Mouse (Mus musculus) forebrain, embryonic 13.5 days (tissue): ENCODE measurements around the gene Zfhx2. TPM values are rescaled to one million over a fixed set of nuclear protein-coding genes. Genes with fewer than 3 reads are reported as not detected.

Experiments
- ATAC-seq: fragments of 200-750 bp; cut with Nextera tagmentation; 2 replicates; pipeline ENCODE4 v1.8.0; 2017
- H3K27ac ChIP-seq: fragments of 300-500 bp; sonication (generic); 2 replicates; pipeline ENCODE4 v1.5.1; 2015; ENCODE audit warnings: inconsistent platforms, mild to moderate bottlenecking, moderate library complexity
- H3K27me3 ChIP-seq: fragments of 300-500 bp; sonication (generic); 2 replicates; pipeline ENCODE4 v1.6.1; 2015; ENCODE audit warnings: mild to moderate bottlenecking, inconsistent platforms
- H3K36me3 ChIP-seq: fragments of 300-500 bp; sonication (generic); 2 replicates; pipeline ENCODE4 v1.6.1; 2015; ENCODE audit warnings: mild to moderate bottlenecking, inconsistent platforms; ENCODE audit not compliant: poor library complexity, severe bottlenecking
- H3K4me1 ChIP-seq: fragments of 300-500 bp; sonication (generic); 2 replicates; pipeline ENCODE4 v1.6.1; 2015; ENCODE audit warnings: inconsistent platforms
- H3K4me2 ChIP-seq: fragments of 300-500 bp; sonication (generic); 2 replicates; pipeline ENCODE4 v1.6.1; 2015; ENCODE audit warnings: inconsistent platforms, mild to moderate bottlenecking, moderate library complexity
- H3K4me3 ChIP-seq: fragments of 300-500 bp; sonication (generic); 2 replicates; pipeline ENCODE4 v1.5.1; 2015; ENCODE audit warnings: mild to moderate bottlenecking, inconsistent platforms
- H3K9ac ChIP-seq: fragments of 300-500 bp; sonication (generic); 2 replicates; pipeline ENCODE4 v1.6.1; 2015; ENCODE audit warnings: mild to moderate bottlenecking, inconsistent platforms
- H3K9me3 ChIP-seq: fragments of 300-500 bp; sonication (generic); replicated peaks from 2 replicates; pipeline ENCODE4 v1.6.1; 2016; ENCODE audit warnings: inconsistent platforms
- WGBS: fragments of 180-500 bp; shearing (Covaris S2); methylation state at CpG from one replicate; pipeline ENCODE4 v1.1.7; 2015; 5-methylcytosine and 5-hydroxymethylcytosine counted together
- polyA plus RNA-seq: library from polyadenylated mRNA; unstranded; fragments of >200 nt; fragmentation: Nextera tagmentation; extraction: Ambion mirVana; gene quantifications from 2 replicates; pipeline ENCODE4 v1.2.1, GENCODE M21; 2015

The Zfhx2 gene
- polyA plus RNA-seq, 1 experiment from 2014 or later, result 28.0 TPM

DNA sequence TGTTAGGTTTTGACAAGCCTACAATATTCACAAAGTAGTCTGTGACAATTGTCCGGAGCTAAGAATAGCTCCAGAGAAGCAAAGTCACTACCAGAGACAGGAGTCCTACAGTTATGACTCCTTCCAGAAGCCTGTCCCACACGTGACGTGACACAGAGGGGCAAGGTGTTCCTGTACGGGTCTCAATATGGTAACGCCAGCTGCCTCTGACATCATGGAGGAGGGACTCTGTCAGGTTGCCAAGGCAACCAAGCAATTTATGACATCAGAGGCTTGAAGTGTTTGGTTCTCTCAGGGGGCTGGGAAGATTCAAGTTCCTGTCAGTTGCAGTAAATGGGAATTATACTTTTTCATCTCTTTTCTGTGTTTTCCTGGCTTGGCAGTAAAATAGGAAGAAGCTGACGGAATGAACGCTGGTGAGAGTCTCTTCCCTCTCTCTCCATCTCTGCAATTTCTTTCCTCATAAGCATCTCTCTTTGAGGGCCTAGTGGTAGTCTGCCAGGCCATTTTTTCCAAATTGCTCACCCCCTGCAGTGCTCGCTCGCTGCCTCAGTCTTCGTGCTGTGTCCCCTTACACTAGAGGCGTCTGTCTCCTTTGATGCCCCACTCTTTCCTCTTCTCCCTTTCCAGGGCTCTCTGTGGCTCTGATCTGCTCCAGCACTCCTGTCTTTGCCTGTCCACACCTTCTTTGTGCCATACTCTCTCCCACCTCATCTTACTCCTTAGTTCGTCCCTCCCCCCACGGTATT is 2.8 kb downstream of the Zfhx2 start:
- WGBS, result 53% methylated on average over 13 of the region's 13 CpGs
- no peak for ATAC-seq
- H3K27me3 ChIP-seq, result no peaks in the 10 kb centered on the region
- no peaks in the 10 kb centered on the region for H3K36me3 ChIP-seq
- H3K9ac ChIP-seq, result peak overlapping the region; percentile 97
- peak overlapping the region; percentile 36 for H3K27ac ChIP-seq
- H3K4me2 ChIP-seq, result peak overlapping the region; percentile 84
- H3K9me3 ChIP-seq, result no peaks in the 10 kb centered on the region
- H3K4me3 ChIP-seq, result peak overlapping the region; percentile 83
- peaks cover 71% of the 10 kb centered on the region for H3K4me1 ChIP-seq

DNA sequence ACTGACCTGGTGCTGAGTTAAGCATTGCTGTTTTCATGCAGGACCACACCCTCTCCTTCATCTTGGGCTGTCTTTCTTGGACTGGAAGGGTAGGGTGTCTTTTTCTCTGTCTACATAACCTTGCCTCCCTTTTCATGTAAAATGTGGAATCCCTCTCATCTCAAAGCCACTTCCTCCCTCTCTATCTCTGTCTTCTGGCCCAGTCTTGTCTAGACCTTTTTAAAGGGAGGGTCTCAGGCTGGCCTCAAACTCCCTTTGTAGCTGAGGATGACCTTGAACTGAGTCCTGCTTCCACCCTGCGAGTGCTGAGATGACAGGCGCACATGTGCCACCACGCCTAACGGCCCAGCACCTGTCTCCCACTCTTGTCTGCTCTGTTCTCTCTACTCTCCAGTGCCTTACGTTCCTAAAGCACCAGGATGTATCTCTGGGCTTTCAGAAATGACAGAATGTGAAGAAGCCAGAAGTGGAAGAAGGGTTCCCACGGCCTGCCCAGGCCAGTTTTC is 6.1 kb downstream of the Zfhx2 start:
- H3K27ac ChIP-seq, result peak overlapping the region; percentile 64; the same call in 1 of the 2 replicates
- WGBS, result 87% methylated on average over 6 of the region's 6 CpGs
- H3K4me1 ChIP-seq, result peaks cover 69% of the 10 kb centered on the region
- peak overlapping the region; percentile 24; the same call in 1 of the 2 replicates for H3K4me2 ChIP-seq
- H3K9ac ChIP-seq, result no peak overlapping the region
- H3K36me3 ChIP-seq, result peaks cover 14% of the 10 kb centered on the region
- H3K4me3 ChIP-seq, result no peak overlapping the region
- H3K27me3 ChIP-seq, result no peaks in the 10 kb centered on the region
- no peaks in the 10 kb centered on the region for H3K9me3 ChIP-seq
- ATAC-seq, result no peak

DNA sequence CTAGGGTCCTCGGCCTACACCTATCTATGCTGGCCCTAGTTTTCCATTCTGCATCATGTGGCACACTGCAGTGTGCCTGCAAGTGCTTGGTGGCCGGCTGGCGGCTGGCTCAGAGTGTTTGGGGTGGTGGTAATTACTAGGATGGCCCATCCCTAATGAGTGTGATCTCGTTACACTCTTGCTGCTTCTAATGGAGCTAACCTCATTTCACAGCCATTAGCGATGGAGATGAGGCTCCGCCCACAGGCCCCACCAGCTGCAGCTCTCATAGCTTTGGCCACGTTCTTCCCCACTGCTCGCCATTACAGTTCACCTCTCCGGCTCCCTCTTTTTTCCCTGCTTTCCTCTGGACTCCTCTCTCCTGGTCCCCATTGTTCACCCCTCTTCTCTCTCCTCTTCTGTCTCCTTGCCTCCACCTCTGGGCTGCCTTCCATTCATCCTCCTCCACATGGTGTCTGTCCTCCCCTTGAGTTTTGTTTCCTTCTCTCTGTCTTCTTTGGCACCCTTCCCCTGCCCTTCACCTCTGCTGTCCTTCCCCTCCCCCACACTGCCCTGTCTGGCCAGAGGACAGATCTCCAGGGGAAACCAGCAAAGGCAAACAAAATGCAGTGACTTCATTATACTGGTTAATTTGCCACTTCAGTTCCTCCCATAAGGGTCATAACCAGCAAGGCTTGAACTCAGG is 6.7 kb downstream of the Zfhx2 start:
- Histone ChIP-seq H3K4me1 (peaks cover 68% of the 10 kb centered on the region), H3K27ac (peak overlapping the region; percentile 64)
- peak; percentile 50 for ATAC-seq

DNA sequence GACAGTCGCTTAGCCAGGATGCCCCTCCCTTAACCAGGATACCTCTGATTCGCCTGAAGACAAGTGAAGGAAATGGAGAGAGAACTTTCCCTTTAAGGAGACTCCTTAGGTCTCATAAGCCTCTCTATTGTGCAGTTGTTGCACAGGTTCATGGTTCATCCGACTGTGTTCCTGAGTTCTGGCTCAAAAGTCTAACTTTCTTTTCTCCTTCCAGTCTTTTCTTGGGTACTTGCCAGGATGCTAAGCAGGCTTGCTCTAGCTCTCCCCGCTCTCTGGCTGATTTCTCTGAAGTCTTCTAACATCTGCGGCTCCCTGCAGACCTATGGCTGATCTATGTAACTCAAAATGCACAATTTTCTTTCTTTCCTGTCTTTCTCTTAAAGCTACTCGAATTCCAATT is 8.6 kb downstream of the Zfhx2 start:
- H3K27ac ChIP-seq, result no peak overlapping the region
- WGBS, result 75% methylated on average over 6 of the region's 6 CpGs
- ATAC-seq, result no peak
- H3K9me3 ChIP-seq, result no peaks in the 10 kb centered on the region
- no peak overlapping the region for H3K4me2 ChIP-seq
- no peak overlapping the region for H3K9ac ChIP-seq
- H3K27me3 ChIP-seq, result no peaks in the 10 kb centered on the region
- no peak overlapping the region for H3K4me3 ChIP-seq
- peaks cover 17% of the 10 kb centered on the region for H3K36me3 ChIP-seq
- peaks cover 64% of the 10 kb centered on the region for H3K4me1 ChIP-seq

More for the DNA sequence above, 6.7 kb downstream of the Zfhx2 start:
- H3K9me3 ChIP-seq, result no peaks in the 10 kb centered on the region
- WGBS, result 29% methylated on average over 9 of the region's 9 CpGs
- H3K27me3 ChIP-seq, result no peaks in the 10 kb centered on the region
- peaks cover 14% of the 10 kb centered on the region for H3K36me3 ChIP-seq
- no peak overlapping the region for H3K9ac ChIP-seq
- H3K4me3 ChIP-seq, result no peak overlapping the region
- peak overlapping the region; percentile 24 for H3K4me2 ChIP-seq

DNA sequence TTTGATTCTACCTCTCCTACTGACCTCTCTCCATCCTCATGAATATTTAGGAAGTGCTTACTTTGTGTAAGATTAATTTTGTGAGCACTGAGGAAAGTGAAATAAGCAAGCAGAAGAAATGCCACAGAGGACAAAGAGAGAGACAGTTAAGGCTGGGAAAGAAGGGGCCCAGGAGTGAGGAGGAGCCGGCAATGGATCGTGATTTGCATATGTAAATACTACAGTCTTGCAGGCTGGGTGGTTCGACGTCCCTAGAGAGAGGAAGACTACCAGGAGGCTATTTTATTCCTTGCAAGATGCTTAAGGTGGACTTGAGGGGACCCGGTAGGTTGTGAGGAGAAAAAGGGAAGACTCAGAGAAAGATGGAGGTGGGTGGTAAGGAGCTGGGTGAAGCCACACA is 11.0 kb downstream of the Zfhx2 start:
- Histone ChIP-seq H3K27me3 (no peaks in the 10 kb centered on the region), H3K4me2 (no peak overlapping the region), H3K9me3 (no peaks in the 10 kb centered on the region), H3K27ac (peak overlapping the region; percentile 36; the same call in 1 of the 2 replicates), H3K36me3 (peaks cover 17% of the 10 kb centered on the region), H3K4me3 (no peak overlapping the region), H3K9ac (peak overlapping the region; percentile 16; the same call in 1 of the 2 replicates), H3K4me1 (peaks cover 66% of the 10 kb centered on the region)
- 35% methylated on average over 5 of the region's 5 CpGs for WGBS
- no peak for ATAC-seq

DNA sequence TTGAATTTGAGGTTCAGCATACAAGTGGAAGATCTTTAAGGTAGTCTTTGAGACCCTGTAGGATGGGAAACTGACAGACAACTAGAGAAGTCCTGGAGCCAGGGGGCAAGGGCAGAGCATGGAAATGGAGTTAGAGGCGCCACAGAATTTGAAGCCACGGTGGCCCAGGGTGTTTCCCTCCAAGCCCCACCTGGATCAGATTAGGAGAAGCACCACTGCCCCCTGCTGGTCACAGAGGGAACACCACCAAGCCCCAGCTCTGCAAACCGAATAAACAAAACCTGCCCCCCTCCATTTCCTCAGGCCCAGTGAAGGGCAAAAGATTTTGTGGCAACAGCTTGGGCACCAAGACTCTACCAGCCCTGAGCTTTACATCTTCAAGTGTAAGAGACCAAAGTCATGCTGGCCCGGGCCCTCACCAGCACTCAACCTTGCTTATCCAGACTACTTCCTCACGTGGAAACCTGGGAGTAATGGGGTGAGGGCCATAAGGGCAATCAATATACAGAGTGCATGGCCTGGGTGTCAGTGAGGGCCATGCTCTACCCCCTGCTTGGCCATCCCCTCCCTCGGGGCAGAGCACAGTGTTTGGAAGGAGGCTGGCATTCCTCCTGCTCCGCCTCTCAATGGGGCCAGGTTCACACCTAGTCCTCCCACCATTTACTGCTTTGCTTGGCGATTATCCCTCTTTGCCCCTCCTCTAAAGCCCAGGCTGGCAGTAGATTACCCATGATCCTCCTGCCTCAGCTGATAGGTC is 12.7 kb downstream of the Zfhx2 start:
- H3K36me3 ChIP-seq, result peaks cover 28% of the 10 kb centered on the region
- no peaks in the 10 kb centered on the region for H3K27me3 ChIP-seq
- peak overlapping the region; percentile 92 for H3K27ac ChIP-seq
- H3K9me3 ChIP-seq, result no peaks in the 10 kb centered on the region
- peak; percentile 48 for ATAC-seq
- H3K4me3 ChIP-seq, result no peak overlapping the region
- WGBS, result 22% methylated on average over 8 of the region's 8 CpGs
- peak overlapping the region; percentile 37 for H3K9ac ChIP-seq
- peaks cover 59% of the 10 kb centered on the region for H3K4me1 ChIP-seq
- peak overlapping the region; percentile 49; the same call in 1 of the 2 replicates for H3K4me2 ChIP-seq

DNA sequence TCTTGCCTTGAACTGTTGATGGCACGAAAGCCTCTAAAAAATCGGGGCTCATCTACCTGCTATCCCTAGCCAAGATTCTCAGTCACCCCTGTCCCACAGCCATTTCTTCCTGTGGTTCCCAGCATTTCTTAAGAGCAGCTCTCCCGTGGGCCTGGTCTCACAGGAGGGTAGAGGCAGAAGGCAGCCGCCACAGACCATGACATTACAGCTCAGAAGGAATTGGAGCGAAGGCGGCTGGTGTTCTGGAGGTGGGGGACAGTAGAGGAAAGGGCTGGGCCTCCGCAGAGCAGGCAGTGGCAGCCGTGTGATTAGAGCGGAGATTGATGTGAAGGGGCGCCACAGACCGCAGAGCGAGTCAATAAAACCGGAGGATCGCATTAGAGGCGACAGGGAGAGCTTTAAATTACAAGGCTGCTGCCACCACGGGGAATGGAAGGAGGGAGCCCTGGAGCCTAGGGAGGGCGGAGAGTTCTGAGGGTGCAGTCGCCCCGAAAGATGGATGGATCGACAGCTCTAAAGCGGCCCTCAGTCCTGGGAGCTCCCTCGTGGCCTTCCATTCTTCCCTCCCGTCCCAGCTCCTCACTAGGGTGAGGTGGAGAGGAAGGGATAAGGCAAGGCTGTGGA is 13.6 kb downstream of the Zfhx2 start:
- peak overlapping the region; percentile 12; the same call in 1 of the 2 replicates for H3K4me3 ChIP-seq

DNA sequence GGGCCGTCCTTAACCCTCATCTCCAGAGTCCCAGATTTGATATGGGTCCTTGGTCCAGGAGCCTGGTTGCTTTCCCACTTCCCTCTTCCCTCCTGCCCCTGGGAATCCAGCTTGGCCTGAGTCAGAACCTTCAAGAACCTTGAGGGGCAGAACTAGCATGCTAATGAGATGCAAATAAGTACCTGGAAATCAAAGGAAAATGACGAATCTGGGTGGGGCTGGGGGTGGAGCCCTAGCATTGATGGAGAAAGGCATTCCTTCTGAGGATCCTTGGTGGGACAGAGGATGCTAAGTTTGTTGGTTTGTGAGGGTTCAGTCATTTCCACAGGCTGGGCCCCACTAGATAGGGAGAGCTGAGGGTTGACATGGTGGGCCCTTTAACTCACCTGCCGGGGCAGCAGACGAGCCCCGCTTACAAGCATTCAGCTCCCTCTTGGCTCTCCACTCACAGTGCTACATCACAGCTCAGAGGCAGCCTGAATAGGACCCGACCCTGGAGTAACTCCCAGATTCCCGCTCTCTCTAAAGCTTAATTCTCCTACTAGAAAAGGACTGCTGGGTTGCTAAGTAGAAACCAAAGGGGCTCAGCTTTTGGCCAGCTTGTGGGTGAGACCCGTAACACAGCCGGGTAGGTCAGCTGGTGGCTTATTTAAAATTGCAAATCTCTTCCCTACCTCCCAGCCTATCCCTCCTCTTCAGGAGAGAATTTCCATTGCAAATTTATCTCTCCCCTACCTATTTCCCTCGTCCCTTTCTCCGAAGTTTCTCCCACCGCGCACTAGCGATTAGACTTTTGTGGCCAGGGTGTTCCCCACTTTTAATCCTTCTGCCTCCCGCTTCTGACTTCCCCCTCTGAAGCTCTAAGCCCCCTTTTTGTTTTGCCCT is 14.4 kb downstream of the Zfhx2 start:
- H3K4me2 ChIP-seq, result peak overlapping the region; percentile 49
- no peaks in the 10 kb centered on the region for H3K9me3 ChIP-seq
- peaks cover 37% of the 10 kb centered on the region for H3K36me3 ChIP-seq
- 10% methylated on average over 15 of the region's 15 CpGs for WGBS
- H3K4me3 ChIP-seq, result no peak overlapping the region
- H3K4me1 ChIP-seq, result peaks cover 60% of the 10 kb centered on the region
- H3K27ac ChIP-seq, result peak overlapping the region; percentile 92
- peak; percentile 37 for ATAC-seq
- H3K27me3 ChIP-seq, result no peaks in the 10 kb centered on the region
- peak overlapping the region; percentile 65 for H3K9ac ChIP-seq

More for the DNA sequence above, 13.6 kb downstream of the Zfhx2 start:
- peak; percentile 39 for ATAC-seq
- Histone ChIP-seq H3K4me2 (peak overlapping the region; percentile 49), H3K4me1 (peaks cover 59% of the 10 kb centered on the region), H3K27me3 (no peaks in the 10 kb centered on the region), H3K9me3 (no peaks in the 10 kb centered on the region), H3K9ac (peak overlapping the region; percentile 65), H3K36me3 (peaks cover 30% of the 10 kb centered on the region), H3K27ac (peak overlapping the region; percentile 92)
- WGBS, result 8% methylated on average over 23 of the region's 23 CpGs

DNA sequence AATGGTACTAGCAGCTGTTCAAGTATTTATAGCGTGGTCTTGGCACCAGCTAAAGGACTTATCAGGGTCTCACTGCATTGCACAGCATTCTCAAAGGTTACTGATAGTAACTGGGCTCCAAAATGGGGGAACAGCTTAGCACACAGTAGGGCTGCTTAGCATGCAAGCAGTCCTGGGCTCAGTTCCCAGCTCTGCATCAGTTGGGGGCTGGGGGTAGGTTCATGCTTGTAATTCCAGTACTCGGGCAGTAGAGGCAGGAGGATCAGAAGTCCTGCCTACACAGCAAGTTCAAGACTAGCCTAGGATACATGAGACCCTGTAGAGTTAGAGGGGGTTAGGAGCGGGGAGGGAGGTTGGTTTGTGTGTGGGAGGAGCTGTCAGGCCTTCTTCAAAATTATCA is 15.2 kb downstream of the Zfhx2 start:
- Histone ChIP-seq H3K4me3 (no peak overlapping the region), H3K27me3 (no peaks in the 10 kb centered on the region), H3K4me1 (peaks cover 68% of the 10 kb centered on the region), H3K27ac (peak overlapping the region; percentile 92), H3K36me3 (peaks cover 42% of the 10 kb centered on the region), H3K9ac (no peak overlapping the region), H3K9me3 (no peaks in the 10 kb centered on the region), H3K4me2 (no peak overlapping the region)
- no peak for ATAC-seq
- WGBS, result 73% methylated on average over 3 of the region's 3 CpGs

DNA sequence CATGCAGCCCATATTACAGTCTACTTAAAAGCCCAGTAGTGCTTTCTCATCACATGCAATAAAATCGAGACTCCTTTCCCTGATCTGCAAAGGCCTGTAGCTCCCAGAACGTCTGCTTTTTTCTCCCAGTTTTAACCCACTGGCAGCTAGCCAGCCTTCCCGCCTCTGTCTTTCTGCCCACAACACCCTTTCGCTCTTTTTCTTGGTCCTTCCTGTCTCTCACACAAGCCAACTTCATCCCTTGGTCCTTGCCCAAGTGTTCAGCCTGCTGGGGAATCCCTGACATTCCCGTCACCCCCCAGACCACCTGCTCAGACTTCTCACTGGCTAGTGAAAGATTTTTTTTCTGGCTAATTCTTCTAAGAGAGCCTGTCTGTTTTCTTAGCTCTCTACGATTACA is 15.9 kb downstream of the Zfhx2 start:
- H3K4me2 ChIP-seq, result no peak overlapping the region
- H3K4me3 ChIP-seq, result no peak overlapping the region
- peak overlapping the region; percentile 22; the same call in 1 of the 2 replicates for H3K9ac ChIP-seq
- WGBS, result 29% methylated on average over 6 of the region's 6 CpGs
- H3K27ac ChIP-seq, result peak overlapping the region; percentile 92
- peaks cover 68% of the 10 kb centered on the region for H3K4me1 ChIP-seq
- peaks cover 45% of the 10 kb centered on the region for H3K36me3 ChIP-seq
- no peak for ATAC-seq
- no peaks in the 10 kb centered on the region for H3K9me3 ChIP-seq
- no peaks in the 10 kb centered on the region for H3K27me3 ChIP-seq

DNA sequence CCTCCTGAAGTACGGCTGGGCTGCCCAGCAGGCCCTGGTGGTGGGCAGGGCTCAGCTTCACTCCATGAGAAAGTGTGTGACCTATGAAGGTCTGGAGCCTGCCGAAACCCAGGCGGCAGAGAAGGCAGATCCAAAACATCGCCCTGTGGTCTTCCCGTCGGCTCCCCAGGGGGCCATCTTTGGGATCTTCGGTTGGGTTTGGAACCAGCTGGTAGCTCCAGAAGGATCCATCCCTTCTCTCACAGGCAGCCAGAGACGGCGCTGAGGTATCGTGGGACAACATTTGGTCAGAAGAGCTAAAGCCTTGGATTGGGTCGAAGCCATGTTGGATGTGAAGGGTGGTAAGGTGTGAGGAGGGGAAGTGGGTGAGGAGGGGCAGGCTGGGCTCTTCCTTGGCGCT is 17.7 kb downstream of the Zfhx2 start:
- Histone ChIP-seq H3K4me2 (no peak overlapping the region), H3K9ac (no peak overlapping the region), H3K27ac (no peak overlapping the region), H3K4me1 (peaks cover 55% of the 10 kb centered on the region), H3K9me3 (no peaks in the 10 kb centered on the region), H3K36me3 (peaks cover 59% of the 10 kb centered on the region), H3K4me3 (no peak overlapping the region), H3K27me3 (no peaks in the 10 kb centered on the region)
- ATAC-seq, result no peak
- 93% methylated on average over 12 of the region's 12 CpGs for WGBS
